In genomic region chr1:177507398-177507797, GRCm38 (mm10) we compare ENCODE assay signal across 5 mouse cellular contexts.
DNase-seq lines count a peak whose midpoint lies in the region; ATAC-seq and TF ChIP-seq lines count a peak whose summit lies in the region.
"Not testable (repeated sequence)": the region's sequence is repeated elsewhere in the genome, so short reads cannot be mapped to it uniquely, and the experiment has no call there.

No protein-coding gene starts in this region.

- not testable (repeated sequence) for H3K36me3 ChIP-seq in liver, embryonic 13.5 days; liver, embryonic 16.5 days (ENCODE audit: control insufficient read depth, insufficient read depth); lung, embryonic 14.5 days (ENCODE audit: insufficient read depth); lung, embryonic 16.5 days (ENCODE audit: control insufficient read depth, insufficient read depth, low read length); stomach, postnatal 0 days (ENCODE audit: control insufficient read depth, insufficient read depth, low read length)

- H3K4me2 ChIP-seq in liver, embryonic 13.5 days; liver, embryonic 16.5 days (ENCODE audit: low read depth, low read length); lung, embryonic 14.5 days; lung, embryonic 16.5 days (ENCODE audit: low read depth, low read length); stomach, postnatal 0 days (replicated peaks; ENCODE audit: low read depth): not testable (repeated sequence)

- H3K27me3 ChIP-seq in liver, embryonic 13.5 days; liver, embryonic 16.5 days (ENCODE audit: control insufficient read depth, insufficient read depth, low read depth, low read length); lung, embryonic 14.5 days (ENCODE audit: insufficient read depth, low read length); lung, embryonic 16.5 days (ENCODE audit: control insufficient read depth, insufficient read depth, low read depth, low read length); stomach, postnatal 0 days (ENCODE audit: control insufficient read depth, insufficient read depth, low read length): not testable (repeated sequence)

- ATAC-seq in liver, embryonic 13.5 days (ENCODE audit: low read depth), result peak; percentile 53; the same call in 1 of the 2 replicates
- peak; percentile 64 for ATAC-seq in liver, embryonic 16.5 days (ENCODE audit: low read depth)
- peak; percentile 31; the same call in 1 of the 2 replicates for ATAC-seq in lung, embryonic 14.5 days (ENCODE audit: insufficient read depth)
- peak; percentile 56 for ATAC-seq in lung, embryonic 16.5 days (ENCODE audit: low read depth)
- peak; percentile 86 for ATAC-seq in stomach, postnatal 0 days (ENCODE audit: low FRiP score, low TSS enrichment)

- H3K4me3 ChIP-seq in liver, embryonic 13.5 days (replicated peaks); liver, embryonic 16.5 days (ENCODE audit: low read depth, low read length); lung, embryonic 14.5 days (ENCODE audit: low read depth, low read length); lung, embryonic 16.5 days (ENCODE audit: low read length); stomach, postnatal 0 days (ENCODE audit: low read depth, low read length): not testable (repeated sequence)

- not testable (repeated sequence) for H3K9ac ChIP-seq in liver, embryonic 13.5 days; liver, embryonic 16.5 days (ENCODE audit: low read depth, low read length); lung, embryonic 14.5 days; lung, embryonic 16.5 days (ENCODE audit: low read length); stomach, postnatal 0 days (ENCODE audit: low read length)

- 67% methylated on average over 4 of the region's 4 CpGs for WGBS in liver, embryonic 13.5 days (ENCODE audit: insufficient replicate concordance)
- WGBS in liver, embryonic 16.5 days (ENCODE audit: insufficient replicate concordance), result 60% methylated on average over 4 of the region's 4 CpGs
- WGBS in lung, embryonic 14.5 days, result 49% methylated on average over 4 of the region's 4 CpGs
- WGBS in lung, embryonic 16.5 days, result 63% methylated on average over 4 of the region's 4 CpGs
- 64% methylated on average over 4 of the region's 4 CpGs for WGBS in stomach, postnatal 0 days

- DNase-seq in liver, embryonic 13.5 days; lung, embryonic 14.5 days; stomach, postnatal 0 days (ENCODE audit: low spot score): not testable (repeated sequence)

- H3K9me3 ChIP-seq in liver, embryonic 13.5 days (replicated peaks); liver, embryonic 16.5 days (replicated peaks; ENCODE audit: control insufficient read depth, low read length); lung, embryonic 14.5 days (ENCODE audit: low read depth, low read length); lung, embryonic 16.5 days (ENCODE audit: control insufficient read depth, low read length); stomach, postnatal 0 days (ENCODE audit: control insufficient read depth, low read length): not testable (repeated sequence)

- TF ChIP-seq CTCF in lung, embryonic 14.5 days (IDR thresholded peaks at IDR 0.05; ENCODE audit: low read depth); stomach, postnatal 0 days (IDR thresholded peaks at IDR 0.05; ENCODE audit: low read depth): not testable (repeated sequence)

- not testable (repeated sequence) for TF ChIP-seq EP300 in stomach, postnatal 0 days (optimal IDR thresholded peaks at IDR 0.05)

- not testable (repeated sequence) for H3K27ac ChIP-seq in liver, embryonic 13.5 days; liver, embryonic 16.5 days (ENCODE audit: low read length); lung, embryonic 14.5 days (ENCODE audit: low read depth); lung, embryonic 16.5 days (ENCODE audit: low read length); stomach, postnatal 0 days (replicated peaks)

- not testable (repeated sequence) for H3K4me1 ChIP-seq in liver, embryonic 13.5 days (replicated peaks); liver, embryonic 16.5 days (ENCODE audit: control insufficient read depth, low read depth, low read length); lung, embryonic 14.5 days (ENCODE audit: insufficient read depth); lung, embryonic 16.5 days (replicated peaks; ENCODE audit: control insufficient read depth, insufficient read depth, low read length); stomach, postnatal 0 days (replicated peaks; ENCODE audit: control insufficient read depth, insufficient read depth)

Comparison
In these comparisons a context has a peak if more than half of its experiments do, and no peak if none do; other contexts are left out.
1. ATAC-seq: peak in every context shown above with its lines; median percentile 86 in stomach, postnatal 0 days; 64 in liver, embryonic 16.5 days; 56 in lung, embryonic 16.5 days; 53 in liver, embryonic 13.5 days; 31 in lung, embryonic 14.5 days.